Mouse (Mus musculus) T-helper 2 cell (primary cell): ENCODE results near the gene Klk14.
"Not testable (repeated sequence)": the region's sequence is repeated elsewhere in the genome, so short reads cannot be mapped to it uniquely, and the experiment has no call there.

Experiments used
- in situ Hi-C: fragments of 300-600 bp; cut with MboI, MseI; formaldehyde crosslinking; loops from one replicate; pipeline ENCODE4 v1.15.1; 2025; ENCODE audit warnings: high pct_unique_total_duplicates

The Klk14 gene

DNA sequence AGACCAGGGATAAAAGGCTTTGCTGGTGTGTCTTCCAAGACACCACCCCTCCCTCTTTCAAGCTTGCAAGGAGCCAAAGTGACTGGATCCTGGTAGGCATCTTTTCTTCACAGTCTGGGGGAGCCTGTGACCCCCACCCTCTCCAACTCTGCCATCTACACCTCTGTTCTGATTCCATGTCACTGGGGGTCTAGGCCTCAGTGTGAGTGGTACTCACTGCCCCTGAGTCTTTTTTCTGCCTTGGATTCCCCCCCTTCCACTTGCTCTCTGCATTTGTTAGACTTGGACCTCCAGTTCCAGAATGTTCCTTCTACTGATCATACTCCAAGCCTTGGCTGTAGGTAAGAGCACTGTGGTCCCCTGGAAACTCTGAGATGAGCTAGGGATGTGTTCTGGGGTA, at the start of gene Klk14:
TSS of gene Klk14 (plus strand) at position 301 of the 400 bp plus-strand sequence.
- in situ Hi-C loops, result loop anchor here (5.0 kb wide), 1 partner anchor 87 kb away; no protein-coding TSS in a partner anchor

DNA sequence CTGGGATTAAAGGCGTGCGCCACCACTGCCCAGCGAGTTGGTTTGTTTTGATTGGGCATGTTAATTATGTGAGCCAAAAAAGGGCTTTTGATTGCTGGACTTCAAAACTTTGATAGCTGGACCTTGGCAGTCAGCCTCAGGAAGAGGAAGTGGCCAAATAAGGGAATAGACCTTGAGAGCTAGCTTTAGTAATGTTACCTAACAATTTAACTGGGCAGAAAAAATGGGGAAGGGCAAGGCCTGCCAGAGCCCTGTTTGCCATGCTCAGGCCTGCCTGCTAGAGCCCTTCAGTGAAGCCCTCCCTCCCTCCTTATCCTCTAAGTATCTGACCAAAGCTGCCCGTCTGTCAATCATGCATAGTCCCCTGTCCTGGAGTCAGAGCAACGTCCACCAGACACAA, 47.6 kb upstream of the Klk14 start:
- in situ Hi-C loops, result no loop called here

DNA sequence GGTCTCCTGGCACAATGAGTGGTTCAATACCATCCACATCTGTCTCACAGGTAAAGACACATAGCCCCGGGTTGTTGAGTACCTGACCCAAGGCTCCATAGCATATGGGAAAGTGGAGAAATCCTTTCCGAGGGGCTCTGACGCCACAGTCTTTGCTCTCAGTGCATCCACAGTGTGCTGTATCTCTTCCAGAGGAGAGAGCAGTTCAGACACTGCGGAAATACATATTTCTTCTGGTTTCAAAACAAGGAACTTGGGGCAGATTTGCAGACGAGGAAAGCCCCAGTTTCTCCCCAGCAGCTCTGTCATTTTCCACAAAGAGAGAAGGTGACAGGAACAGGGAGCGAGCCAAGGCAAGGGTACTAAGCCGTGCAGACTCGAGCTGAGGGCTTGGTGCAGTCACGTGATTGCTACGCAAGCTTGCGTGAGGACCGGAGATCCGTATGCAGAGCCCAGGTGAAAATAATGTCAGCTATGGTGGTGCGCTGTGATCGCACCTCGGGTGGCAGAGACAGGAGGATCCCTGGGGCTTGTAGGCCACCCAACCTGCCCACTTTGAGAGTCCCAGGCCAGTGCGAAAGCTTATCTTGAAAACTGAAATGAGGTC, 47.1 kb upstream of the Klk14 start:
- in situ Hi-C loops, result no loop called here

DNA sequence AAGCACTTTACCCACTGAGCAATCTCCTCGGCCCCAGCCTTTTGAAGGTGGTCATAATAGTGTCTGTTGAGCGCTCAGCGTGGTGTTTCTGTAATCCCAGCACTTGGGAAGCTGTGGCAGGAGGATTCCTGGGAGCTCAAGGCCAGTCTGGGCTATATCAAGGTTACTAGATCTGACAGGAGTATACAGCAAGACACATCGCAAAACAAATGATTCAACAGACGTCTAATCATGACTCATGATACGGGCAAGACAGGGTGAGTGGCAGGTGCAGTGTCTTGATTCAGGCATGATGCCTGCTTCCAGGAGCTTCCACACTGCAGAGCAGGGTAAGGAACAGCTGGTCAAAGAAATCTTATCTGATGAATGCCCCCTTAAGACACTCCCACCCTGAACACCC, 37.5 kb upstream of the Klk14 start:
- in situ Hi-C loops, result no loop called here

DNA sequence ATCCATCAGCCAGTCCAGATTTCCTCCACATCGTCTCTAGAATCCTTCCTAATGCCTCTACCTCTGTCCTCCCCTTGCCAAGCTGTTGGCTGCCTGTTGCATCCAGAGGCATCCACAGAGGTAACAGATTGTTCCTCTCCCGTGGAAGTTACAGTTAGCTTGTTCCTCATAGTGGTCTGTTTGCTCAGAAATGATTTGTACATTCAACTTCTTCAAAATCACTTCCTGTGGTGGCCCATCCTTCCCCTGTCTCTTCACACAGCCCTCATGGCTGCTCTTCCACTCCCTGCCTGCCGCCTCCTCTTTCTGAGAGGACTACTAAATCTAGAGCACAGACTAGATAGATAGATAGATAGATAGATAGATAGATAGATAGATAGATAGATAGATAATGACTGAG, 35.7 kb upstream of the Klk14 start:
- in situ Hi-C loops, result no loop called here

DNA sequence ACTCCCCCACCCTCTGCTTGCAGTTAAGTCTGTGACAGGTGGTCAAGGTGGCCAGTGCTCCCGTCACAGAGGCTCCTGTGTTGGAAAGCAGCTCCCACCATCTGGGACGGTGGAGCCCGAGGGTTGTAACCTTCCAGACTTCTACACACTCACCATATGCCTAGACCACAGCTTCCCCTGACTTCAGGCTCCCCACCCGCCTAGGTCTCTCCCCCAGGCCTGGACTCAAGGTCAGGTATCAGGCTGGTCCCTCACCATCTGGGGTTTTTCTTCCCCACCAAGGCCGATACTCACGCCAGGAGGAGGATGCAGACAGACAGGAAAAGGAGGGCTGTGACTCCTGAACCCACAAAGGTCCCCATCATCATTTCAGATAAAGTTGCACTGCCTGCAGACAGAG, 34.0 kb upstream of the Klk14 start:
- in situ Hi-C loops, result no loop called here

DNA sequence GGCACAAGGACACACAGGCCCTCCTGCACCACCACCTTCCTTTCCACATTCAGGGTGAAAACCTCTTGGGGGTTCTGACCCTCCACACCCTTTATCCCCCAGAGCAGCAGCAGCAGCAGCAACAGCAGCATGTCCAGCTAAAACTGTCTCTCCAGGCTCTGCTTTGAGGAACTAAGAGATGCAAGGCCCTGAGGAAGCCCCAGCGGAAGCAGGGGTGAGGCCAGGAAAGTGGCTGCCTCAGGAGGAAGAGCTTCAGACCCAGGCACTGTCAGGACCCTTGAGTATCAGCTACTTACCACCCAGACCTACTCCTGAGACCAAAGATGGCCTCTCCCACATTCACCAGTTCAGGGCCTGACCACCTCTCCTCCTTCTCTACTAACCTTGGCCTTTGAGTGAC, 30.2 kb upstream of the Klk14 start, which contains the start of gene Siglece:
TSS of gene Siglece (minus strand) at position 160 of the 400 bp plus-strand sequence.
- in situ Hi-C loops, result no loop called here

DNA sequence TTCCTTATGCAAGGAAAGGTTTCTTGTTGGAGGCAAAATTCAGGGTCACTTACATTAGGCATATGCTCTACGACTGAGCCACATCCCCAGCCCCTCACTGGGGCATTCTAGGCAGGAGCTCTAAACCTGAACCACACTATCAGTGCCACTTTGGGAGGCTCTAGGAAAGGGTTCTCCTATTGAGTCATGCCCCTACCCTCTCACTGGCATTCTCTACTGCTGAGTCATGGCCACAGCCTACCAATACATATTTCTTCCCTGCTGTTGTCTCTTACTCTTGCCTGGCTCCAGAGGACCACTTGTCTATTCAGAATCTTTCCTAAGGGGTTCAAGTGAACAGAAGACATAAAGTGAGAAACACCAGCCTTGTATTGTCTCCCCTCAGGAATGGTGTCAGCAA, 27.4 kb upstream of the Klk14 start:
- in situ Hi-C loops, result no loop called here

DNA sequence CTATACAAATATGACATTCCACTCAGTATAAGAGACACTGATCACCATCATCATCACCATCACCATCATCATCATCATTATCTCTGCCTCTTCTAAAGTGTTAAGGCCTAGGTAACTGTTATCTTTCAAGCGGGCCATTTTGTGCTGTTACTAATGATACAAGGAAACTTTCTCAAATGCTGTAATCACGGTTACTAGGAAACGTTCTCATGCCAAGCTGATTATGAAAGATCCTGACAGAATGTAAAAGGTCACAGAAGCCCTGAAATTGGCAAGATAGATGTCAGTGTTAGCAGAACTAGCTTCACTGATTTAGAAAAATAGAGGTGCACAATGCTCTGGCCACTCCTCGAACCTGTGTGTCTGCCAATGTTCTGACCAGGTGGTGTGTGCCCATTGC, 23.0 kb upstream of the Klk14 start:
- in situ Hi-C loops, result not testable (repeated sequence)

DNA sequence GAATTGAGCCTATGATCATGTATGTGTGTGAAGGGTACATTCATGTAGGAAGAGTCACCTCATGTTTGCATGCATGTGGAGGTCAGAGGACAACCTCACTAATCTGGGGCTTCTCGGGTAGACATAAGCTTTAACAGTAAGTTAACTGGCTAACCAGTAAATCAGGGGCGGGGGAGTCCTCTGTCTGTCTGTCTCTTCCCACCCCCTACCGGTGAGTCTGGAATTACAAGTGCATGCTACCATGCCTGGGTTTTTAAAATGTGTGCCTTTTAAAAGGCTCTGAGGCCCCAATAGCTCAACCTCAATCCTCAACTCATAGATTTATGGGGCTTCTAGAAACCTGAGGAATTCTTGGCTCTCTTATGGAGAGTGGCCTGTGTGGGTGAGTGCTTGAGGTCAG, 21.6 kb upstream of the Klk14 start:
- in situ Hi-C loops, result no loop called here

DNA sequence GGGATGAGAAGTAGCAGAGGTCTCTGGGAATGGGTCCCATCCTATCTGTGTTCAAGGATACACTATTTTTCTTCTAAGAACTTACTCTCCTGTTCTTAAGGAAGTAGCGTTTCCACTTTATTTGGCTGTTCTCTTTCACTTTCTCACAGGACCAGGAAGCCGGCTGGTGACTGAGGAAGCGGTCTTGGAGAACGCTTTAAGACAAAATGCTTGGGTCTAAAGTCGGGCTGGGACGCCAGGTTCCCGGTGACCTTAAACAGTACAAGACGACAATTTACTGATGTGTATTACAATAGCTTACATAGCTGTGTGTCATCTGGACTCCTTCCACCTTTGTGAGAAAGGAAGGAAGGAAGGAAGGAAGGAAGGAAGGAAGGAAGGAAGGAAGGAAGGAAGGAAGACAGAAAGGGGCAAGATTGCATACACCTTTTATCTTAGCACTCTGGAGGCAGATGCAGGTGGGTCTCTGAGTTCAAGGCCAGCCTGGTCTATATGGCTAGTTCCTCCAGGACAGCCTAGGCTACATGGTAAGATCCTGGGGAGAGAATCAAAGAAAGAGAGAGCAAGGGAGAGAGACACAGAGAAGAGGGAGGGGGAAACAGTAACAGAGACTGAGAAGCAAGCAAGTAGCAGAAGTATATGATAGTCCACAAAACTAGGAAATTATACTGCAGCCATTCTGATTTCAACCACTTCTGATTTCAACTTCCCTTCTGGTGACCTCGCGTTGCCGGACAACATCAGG, 19.0 kb upstream of the Klk14 start:
- in situ Hi-C loops, result loop anchor here (5.0 to 10.0 kb wide), 2 partner anchors 89 to 824 kb away; partner anchors contain the start of genes Emc10 and Fam71e1

DNA sequence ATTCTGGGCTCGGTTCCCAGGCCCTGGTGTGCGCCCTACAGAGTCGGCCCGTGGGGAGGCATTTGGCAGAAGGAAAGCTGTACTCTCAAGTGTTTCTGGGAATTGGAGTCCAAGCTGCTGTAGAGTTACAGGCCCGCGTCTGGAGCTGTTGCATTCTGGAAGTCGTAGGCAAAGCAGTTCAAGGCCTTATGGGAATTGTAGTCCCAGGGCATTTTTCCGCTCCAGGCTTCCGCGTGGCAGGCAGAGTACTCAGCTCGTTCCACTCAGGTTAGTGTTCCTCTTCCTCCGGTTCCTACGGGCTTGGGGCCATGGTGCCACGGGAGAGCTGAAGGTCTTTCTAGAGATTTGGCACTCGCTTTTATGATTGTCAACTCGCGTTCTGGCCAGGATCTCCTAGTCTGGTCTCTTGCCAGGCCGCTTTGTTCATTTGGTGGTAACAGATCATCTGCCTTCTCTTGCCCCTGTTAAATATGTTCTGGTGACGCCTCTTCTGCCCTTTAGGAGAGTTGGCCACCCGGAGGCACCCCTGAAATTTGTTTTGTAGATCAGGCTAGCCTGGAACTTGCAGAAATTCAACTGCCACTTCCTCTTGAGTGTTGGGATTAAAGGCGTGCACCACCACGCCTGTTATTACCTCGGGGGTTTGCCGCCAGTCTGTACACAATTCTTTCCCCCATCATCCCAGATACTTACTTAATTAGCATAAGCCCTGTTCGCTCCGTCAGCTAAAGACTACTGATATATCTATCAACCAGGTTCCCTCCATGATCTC, 18.2 kb upstream of the Klk14 start, which contains the start of gene Ctu1:
TSS of gene Ctu1 (plus strand) at position 208 of the 772 bp plus-strand sequence.
- in situ Hi-C loops, result loop anchor here (5.0 to 10.0 kb wide), 2 partner anchors 90 to 823 kb away; partner anchors contain the start of genes Emc10 and Fam71e1

DNA sequence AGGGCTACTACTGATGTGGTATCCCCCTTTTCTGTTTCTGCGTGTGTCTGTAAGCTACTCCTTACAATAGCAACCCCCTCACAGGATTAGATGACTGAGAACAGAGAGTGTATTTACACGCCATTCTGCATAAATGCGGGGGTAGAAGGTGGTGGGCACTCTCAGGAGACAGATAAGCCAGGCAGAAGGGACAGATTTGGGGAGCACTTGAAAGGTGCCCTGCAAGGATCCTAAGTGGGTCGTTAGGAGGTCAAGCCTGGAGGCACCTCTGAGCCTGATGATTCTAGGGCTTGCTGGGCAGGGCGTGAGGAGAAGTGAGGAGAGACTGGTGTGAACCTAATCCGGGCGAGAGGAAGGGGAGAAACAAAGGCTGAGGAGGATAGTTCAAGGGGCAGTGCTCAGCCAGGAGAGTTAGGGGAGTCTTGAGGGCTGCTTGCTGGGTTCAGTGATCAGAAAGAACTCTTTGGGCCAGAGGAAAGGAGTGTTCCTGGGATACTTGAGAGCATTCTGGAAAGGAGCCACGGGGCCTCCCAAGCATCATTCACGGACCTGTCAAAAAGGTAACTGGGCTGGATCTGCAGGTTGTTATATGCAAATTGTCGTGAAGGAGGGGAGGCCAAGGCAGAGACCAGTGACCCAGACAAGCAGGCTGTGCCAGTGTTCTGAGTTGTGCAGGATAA, 17.5 kb upstream of the Klk14 start:
- in situ Hi-C loops, result loop anchor here (5.0 to 10.0 kb wide), 2 partner anchors 90 to 822 kb away; partner anchors contain the start of genes Emc10 and Fam71e1

DNA sequence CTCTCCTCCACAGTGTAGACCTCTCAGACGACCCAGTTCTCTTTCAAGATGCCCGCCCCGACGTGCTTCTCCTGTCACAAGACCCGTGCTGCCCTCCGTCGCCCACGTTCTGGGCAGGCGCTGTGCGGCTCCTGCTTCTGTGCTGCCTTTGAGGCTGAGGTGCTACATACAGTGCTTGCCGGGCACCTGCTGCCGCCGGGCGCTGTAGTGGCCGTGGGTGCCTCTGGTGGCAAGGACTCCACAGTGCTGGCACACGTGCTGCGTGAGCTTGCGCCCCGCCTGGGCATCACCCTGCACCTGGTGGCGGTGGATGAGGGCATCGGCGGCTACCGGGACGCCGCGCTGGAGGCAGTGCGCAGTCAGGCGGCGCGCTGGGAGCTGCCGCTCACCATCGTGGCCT, 15.1 kb upstream of the Klk14 start:
- in situ Hi-C loops, result loop anchor here (10.0 kb wide), 1 partner anchor 820 kb away; the partner anchor contains the start of genes Emc10 and Fam71e1

DNA sequence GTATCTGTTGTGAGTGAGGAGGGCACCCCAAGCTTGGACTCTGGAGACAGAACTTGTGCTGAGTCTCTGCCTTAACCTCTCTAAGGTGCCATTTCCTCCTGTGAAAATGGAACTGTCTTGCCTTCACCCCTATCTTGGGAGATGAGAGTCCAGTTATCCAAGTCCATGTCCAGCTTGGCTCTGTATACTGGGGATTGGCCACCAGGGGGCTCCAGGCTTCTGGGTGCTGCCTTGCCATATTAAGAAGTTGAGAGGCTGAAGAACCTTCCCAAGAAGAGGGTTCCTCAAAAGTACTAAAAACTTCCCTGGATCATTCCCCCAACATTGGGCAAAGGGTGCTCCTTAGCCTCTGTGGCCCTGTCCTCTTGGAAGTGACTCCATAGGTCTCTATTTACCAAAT, 11.7 kb upstream of the Klk14 start:
- in situ Hi-C loops, result loop anchor here (10.0 kb wide), 1 partner anchor 816 kb away; the partner anchor contains the start of genes Emc10 and Fam71e1

DNA sequence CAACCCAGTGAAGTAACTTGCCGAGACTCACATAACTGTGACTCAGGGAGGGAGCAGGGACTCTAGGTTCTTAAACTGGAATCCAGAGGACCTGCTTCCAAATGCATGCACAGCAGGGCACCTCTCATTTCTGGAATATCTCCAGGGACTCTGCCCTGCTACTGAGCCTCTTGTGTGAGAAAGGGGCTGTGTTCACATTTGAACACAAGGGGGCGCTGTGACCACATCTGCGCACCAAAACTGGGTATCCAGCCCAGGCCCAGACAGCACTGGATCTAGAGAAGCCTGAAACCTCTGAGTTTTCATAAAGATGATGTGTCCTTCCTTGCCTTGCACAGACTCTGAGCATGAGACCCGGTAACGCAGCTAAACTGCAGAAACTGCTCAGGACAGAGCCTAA, 9.3 kb upstream of the Klk14 start:
- in situ Hi-C loops, result loop anchor here (10.0 kb wide), 1 partner anchor 234 kb away; no protein-coding TSS in a partner anchor

DNA sequence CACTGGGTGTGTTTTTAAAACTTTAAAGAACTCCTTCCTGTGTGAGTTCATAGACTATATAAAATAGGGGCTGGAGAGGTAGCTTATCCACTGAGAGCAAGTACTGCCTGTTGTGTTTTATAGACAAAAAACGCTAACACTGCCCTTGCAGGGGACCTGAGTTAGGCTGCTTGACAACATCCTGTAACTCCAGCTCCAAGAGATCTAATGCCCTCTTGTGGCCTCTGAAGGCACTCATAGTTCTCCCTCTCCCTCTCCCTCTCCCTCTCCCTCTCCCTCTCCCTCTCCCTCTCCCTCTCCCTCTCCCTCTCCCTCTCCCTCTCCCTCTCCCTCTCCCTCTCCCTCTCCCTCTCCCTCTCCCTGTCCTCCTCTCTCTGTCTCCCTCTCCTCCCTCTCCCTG, 7.7 kb upstream of the Klk14 start:
- in situ Hi-C loops, result loop anchor here (10.0 kb wide), 1 partner anchor 232 kb away; no protein-coding TSS in a partner anchor

DNA sequence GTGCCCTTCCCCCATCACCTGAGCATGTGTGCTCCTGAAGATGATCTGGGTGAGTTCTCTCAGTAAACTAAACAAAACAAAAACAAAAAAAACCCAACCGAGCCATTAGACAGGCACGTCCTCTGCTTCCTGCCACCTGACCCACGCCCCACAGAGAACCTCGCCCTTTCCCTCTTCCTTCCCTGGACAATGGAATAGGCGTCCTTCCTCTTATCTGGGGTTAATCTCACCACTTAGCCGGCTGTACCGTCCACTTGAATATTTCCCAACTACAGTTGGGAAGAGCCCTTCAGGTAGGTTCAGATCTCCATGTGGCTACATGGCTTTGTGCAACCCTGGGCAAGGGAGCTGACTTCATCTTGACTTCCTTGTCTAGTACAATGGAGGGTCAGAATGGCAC, 5.1 kb upstream of the Klk14 start:
- in situ Hi-C loops, result loop anchor here (10.0 kb wide), 1 partner anchor 230 kb away; no protein-coding TSS in a partner anchor

DNA sequence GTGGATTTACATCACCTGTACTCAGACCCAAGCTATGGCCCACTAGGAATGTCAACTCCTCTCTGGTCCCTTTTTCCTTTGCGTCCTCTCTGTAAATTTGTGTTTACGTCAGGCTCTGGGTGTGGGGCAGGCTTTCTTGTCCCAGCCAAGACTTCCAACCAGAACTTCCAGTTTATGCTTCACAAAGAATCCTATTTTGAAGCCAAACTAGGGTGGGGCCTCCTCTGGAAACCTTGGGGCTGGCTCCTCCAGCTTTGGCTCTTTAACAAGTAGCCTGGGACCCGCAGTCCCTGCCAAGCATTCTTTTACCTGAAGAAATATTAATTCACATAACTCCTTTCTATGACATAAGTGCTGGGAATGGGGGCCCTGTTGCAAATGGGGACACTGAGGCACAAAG, 19.8 kb downstream of the Klk14 start:
- in situ Hi-C loops, result no loop called here

DNA sequence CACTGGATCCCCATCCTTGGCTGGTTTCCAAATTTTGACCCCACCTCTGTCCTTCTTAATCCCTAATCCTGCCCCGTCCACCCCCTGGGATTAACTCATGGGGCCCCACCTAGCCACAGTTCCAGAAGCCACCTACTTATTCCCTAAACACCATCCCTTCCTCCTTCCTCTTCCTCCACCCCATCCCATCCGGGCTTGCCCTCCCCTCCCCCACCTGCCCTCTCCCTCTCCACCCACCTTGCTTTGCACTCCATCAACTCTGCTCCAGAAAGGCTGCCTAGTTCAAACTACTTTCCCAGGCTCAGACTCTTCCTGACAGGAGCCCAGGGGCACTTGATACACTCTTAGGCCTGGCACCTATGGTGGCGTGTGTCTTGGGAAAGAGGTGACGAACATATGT, 22.0 kb downstream of the Klk14 start, which contains the start of gene Klk13:
TSS of gene Klk13 (plus strand) at position 301 of the 400 bp plus-strand sequence.
- in situ Hi-C loops, result no loop called here

DNA sequence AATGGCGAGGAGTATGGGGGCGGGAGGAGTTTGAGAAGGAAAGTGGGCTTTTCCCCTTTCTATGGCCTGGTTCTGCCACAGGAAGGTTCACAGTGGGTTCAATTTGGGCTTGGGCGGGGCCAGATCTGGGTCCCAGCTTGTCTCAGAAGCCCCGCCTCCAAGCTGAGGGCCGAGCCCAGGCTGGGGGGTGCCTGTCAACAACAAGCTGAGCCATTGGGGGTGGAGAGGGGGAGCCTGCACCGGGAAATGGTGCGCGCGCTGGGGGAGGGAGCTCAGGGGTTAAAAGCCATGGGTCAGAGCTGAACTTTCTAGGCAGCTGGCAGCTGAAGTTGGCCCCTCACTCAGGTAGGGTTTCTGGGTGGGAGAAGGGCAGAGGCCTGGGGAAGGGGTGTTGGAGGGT, 22.7 kb downstream of the Klk14 start:
- in situ Hi-C loops, result no loop called here
